Mouse (Mus musculus): Measurements from ENCODE around the gene Kptn. TPM values are rescaled to one million over a fixed set of nuclear protein-coding genes. Genes with fewer than 3 reads are reported as not detected.

Kptn gene
- polyA plus RNA-seq, 1 experiment: 56.4 TPM

DNA sequence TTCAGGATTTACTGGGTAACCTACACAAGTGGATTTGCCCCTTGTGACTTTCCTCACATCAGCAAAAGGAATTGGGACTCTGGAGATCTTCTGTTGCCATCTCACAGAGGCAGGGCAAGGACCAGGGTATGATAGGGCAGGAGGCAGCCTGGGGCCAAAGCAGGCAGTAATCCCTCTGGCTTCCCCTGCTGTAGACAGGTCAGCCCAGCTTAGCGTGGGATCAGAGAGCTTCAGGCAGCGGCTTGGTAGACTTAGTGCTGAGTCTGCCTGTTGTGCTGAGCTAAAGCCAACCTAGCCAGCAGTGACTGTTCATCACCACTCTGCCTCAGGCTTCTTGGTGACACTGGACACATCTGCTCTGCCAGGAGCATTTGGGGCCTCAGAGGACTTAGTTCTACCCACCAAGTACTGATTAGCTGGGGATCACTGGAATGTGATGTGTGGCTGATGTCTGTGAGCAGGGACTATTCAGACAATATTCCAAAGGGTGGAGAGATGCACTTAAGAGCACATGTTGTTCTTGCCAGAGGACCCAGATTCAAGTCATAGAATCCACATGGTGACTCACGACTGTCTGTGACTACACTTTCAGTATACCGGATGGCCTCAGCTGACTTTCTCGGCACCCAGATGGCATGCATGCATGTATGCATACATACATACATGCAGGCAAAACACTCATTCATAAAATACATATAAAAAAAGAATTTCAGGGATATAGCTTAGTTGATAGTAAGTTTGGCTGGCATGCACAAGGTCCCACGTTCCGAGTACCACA is 14.9 kb upstream of the Kptn start:
- H3K4me3 ChIP-seq (replicated peaks; ENCODE audit: insufficient read depth, low read depth, low read length): no peak overlapping the region
- H3K4me1 ChIP-seq (ENCODE audit: control insufficient read depth, insufficient read depth, low read length): peaks cover 84% of the 10 kb centered on the region
- WGBS: 38% methylated on average over 7 of the region's 7 CpGs
- H3K27me3 ChIP-seq (ENCODE audit: control insufficient read depth, insufficient read depth, low read length): no peaks in the 10 kb centered on the region
- TF ChIP-seq CTCF (IDR thresholded peaks at IDR 0.05; ENCODE audit: borderline replicate concordance, insufficient read depth, low read depth, low read length) (no peak), POLR2A (IDR thresholded peaks at IDR 0.05; ENCODE audit: borderline replicate concordance, insufficient read depth, low read length) (no peak)
- DNase-seq: peak in 1 of 2 experiments; percentile 46
- H3K27ac ChIP-seq (ENCODE audit: insufficient read depth, low read length): peak overlapping the region; percentile 96

DNA sequence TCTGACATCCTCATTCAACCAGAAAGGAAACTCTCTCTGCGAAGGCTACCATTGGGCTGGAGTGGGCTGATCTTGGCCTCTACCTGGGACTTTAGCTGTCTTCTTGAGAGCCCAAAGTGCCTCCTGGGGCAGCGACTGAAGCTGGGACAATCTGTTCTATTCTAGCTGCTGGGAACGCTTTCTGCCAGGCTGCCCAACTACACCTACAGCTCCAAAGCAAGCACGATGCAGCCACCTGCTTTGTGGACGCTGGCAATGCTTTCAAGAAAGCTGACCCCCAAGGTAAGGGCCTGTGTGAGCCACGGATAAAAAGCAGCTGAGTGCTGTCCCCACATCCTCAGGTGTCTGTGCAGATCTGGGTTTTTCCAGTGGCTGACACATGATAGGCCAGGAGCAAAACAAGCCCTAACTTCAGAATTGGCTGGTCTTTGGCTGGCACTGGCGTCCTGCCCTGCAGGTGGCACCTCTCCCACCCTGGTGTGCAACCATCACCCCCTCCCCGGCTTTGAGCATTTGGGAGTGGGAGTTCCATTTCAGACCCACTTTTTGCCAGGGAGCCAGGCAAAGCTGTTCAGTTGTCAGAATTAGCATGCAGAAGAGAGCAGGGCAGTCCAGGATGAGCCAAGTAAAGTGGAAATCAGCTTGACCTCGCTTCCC is 10.7 kb upstream of the Kptn start:
- 12% methylated on average over 9 of the region's 9 CpGs for WGBS
- H3K4me1 ChIP-seq (ENCODE audit: control insufficient read depth, insufficient read depth, low read length): peaks cover 77% of the 10 kb centered on the region
- no peak overlapping the region for H3K4me3 ChIP-seq (replicated peaks; ENCODE audit: insufficient read depth, low read depth, low read length)
- H3K27ac ChIP-seq (ENCODE audit: insufficient read depth, low read length): peak overlapping the region; percentile 89
- DNase-seq: peak; percentile 58 to 60
- TF ChIP-seq POLR2A (IDR thresholded peaks at IDR 0.05; ENCODE audit: borderline replicate concordance, insufficient read depth, low read length) (no peak), CTCF (IDR thresholded peaks at IDR 0.05; ENCODE audit: borderline replicate concordance, insufficient read depth, low read depth, low read length) (no peak)
- H3K27me3 ChIP-seq (ENCODE audit: control insufficient read depth, insufficient read depth, low read length): no peaks in the 10 kb centered on the region

DNA sequence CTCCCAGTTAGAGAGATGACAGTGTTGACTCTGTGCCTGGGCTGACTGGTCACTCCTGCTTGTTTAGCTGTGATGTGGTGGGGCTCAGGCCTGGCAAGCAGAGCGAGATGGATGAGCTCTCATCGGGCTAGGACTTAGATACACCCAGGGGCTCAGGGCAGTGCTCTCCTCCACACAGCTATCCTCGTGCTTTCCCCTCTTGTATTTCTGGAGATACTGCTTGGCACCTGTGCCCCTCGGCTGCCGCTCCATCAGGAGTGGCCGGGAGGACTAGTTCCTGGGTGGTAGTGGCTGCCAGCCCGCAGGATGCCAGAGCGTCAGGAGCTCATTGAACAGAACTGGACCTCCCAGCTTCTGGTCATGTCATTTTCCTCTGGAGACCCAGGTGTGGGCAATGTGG is 9.5 kb upstream of the Kptn start:
- H3K4me3 ChIP-seq (replicated peaks; ENCODE audit: insufficient read depth, low read depth, low read length): no peak overlapping the region
- peak in 1 of 2 experiments; percentile 52 for DNase-seq
- TF ChIP-seq CTCF (IDR thresholded peaks at IDR 0.05; ENCODE audit: borderline replicate concordance, insufficient read depth, low read depth, low read length) (no peak), POLR2A (IDR thresholded peaks at IDR 0.05; ENCODE audit: borderline replicate concordance, insufficient read depth, low read length) (no peak)
- peak overlapping the region; percentile 59 for H3K27ac ChIP-seq (ENCODE audit: insufficient read depth, low read length)
- H3K27me3 ChIP-seq (ENCODE audit: control insufficient read depth, insufficient read depth, low read length): no peaks in the 10 kb centered on the region
- H3K4me1 ChIP-seq (ENCODE audit: control insufficient read depth, insufficient read depth, low read length): peaks cover 66% of the 10 kb centered on the region
- WGBS: 24% methylated on average over 8 of the region's 8 CpGs

DNA sequence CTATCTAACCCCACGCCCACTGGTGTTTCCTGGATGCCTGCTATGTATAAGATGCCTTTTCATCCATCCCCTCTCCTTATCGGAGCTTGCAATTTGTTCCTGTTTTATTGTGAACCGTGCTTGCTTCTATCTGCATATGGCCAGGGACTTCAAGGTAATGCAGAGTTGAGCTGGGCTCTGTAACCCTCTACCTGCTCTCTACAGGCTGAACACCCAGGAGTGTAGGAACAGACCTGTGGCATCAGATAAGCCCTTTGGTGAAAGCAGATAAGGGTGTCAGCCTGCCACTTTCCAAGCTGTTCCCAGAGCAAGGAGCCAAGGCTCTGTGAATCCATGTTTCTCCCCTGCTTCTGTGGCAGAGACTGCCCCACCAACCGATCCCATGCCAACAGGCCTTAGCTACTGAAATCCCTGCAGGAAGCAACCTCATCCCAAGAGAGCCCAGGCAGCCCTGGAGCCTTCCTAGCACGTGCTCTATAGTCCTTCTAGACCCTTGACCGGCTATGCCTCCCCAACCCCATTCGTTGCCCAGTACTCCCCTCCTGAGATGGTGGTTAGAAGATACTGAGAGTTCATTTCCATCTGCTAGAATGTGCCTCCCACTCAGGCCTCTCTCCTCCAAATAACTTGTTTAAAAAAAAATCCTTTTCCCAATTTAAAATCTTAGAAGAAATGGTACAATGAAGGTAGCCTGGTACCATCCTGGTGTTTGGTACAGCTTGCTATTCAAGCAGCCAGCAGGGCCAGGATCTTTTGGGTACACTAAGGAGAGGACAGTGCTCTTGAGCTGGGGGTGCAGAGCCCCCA is 8.2 kb upstream of the Kptn start:
- Histone ChIP-seq H3K4me1 (ENCODE audit: control insufficient read depth, insufficient read depth, low read length) (peaks cover 57% of the 10 kb centered on the region), H3K4me3 (replicated peaks; ENCODE audit: insufficient read depth, low read depth, low read length) (no peak overlapping the region), H3K27ac (ENCODE audit: insufficient read depth, low read length) (0 out of 2 replicates have a peak overlapping the region, but pooled peaks have one; percentile 59), H3K27me3 (ENCODE audit: control insufficient read depth, insufficient read depth, low read length) (no peaks in the 10 kb centered on the region)
- no peak for DNase-seq
- 70% methylated on average over 7 of the region's 7 CpGs for WGBS
- TF ChIP-seq CTCF (IDR thresholded peaks at IDR 0.05; ENCODE audit: borderline replicate concordance, insufficient read depth, low read depth, low read length) (no peak), POLR2A (IDR thresholded peaks at IDR 0.05; ENCODE audit: borderline replicate concordance, insufficient read depth, low read length) (no peak)

DNA sequence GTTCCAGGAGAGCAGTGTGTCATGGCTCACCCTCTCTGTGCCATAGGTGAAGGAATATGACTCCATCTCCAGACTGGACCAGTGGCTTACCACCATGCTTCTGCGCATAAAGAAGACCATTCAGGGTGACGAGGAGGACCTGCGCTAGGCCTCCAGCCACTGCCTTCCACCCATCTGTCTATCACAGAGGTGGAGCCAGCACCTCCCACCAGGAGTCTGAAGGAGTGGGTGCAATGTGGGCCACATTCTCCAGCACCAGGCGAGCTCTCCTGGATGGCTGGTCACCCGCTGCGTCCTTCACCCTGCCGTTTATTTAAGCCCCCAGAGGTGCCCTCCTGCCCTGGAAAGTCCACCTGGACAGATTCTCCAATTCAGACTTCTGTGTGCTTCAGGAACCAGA is 3.3 kb upstream of the Kptn start:
- no peak overlapping the region for H3K27ac ChIP-seq (ENCODE audit: insufficient read depth, low read length)

DNA sequence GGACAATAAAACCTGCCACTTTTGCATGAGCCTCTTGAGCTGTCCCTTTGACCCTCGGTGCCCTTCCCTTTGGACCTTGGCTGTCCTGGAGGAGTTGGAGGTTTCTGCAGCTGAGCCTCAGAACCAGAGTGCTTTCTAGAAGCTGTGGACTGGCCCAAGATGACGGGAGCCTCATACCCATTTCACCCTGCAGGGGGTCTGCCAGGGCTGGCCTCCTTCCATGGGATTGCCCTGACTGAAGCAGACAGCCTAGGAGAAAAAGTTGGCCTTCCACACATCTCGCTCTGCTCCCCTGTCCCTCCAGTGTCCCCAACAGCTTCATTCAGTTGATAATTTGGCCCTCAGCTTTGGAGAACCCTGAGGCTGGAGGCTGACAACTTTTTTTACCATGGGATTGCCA is 2.6 kb upstream of the Kptn start:
- H3K4me1 ChIP-seq (ENCODE audit: control insufficient read depth, insufficient read depth, low read length): peaks cover 23% of the 10 kb centered on the region
- H3K27ac ChIP-seq (ENCODE audit: insufficient read depth, low read length): no peak overlapping the region
- TF ChIP-seq CTCF (IDR thresholded peaks at IDR 0.05; ENCODE audit: borderline replicate concordance, insufficient read depth, low read depth, low read length): no peak
- no peak for TF ChIP-seq POLR2A (IDR thresholded peaks at IDR 0.05; ENCODE audit: borderline replicate concordance, insufficient read depth, low read length)
- 45% methylated on average over 3 of the region's 3 CpGs for WGBS
- H3K4me3 ChIP-seq (replicated peaks; ENCODE audit: insufficient read depth, low read depth, low read length): no peak overlapping the region
- H3K27me3 ChIP-seq (ENCODE audit: control insufficient read depth, insufficient read depth, low read length): no peaks in the 10 kb centered on the region
- DNase-seq: peak; percentile 61 to 72

More for the DNA sequence above, 3.3 kb upstream of the Kptn start:
- TF ChIP-seq POLR2A (IDR thresholded peaks at IDR 0.05; ENCODE audit: borderline replicate concordance, insufficient read depth, low read length) (no peak), CTCF (IDR thresholded peaks at IDR 0.05; ENCODE audit: borderline replicate concordance, insufficient read depth, low read depth, low read length) (no peak)
- H3K4me1 ChIP-seq (ENCODE audit: control insufficient read depth, insufficient read depth, low read length): peaks cover 28% of the 10 kb centered on the region
- no peaks in the 10 kb centered on the region for H3K27me3 ChIP-seq (ENCODE audit: control insufficient read depth, insufficient read depth, low read length)
- 79% methylated on average over 7 of the region's 7 CpGs for WGBS
- no peak for DNase-seq
- H3K4me3 ChIP-seq (replicated peaks; ENCODE audit: insufficient read depth, low read depth, low read length): no peak overlapping the region

DNA sequence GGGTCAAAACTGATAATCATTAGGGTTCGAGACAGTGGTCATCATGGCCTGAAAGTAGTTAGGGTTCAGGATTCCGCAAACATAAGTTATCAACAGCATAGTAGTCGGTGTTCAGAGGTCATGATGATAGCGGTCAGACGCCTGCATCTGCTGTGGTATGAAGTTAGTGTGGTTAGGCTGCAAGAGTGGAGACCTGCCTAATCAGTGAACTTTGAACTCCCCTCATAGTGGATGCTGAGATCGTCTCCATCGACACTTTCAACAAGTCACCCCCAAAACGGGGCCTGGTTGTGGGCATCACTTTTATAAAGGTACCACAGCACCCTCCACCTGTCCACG is 536 bp downstream of the Kptn start:
- Histone ChIP-seq H3K4me3 (replicated peaks; ENCODE audit: insufficient read depth, low read depth, low read length) (peak overlapping the region; percentile 59), H3K27ac (ENCODE audit: insufficient read depth, low read length) (no peak overlapping the region), H3K27me3 (ENCODE audit: control insufficient read depth, insufficient read depth, low read length) (no peaks in the 10 kb centered on the region), H3K4me1 (ENCODE audit: control insufficient read depth, insufficient read depth, low read length) (peaks cover 16% of the 10 kb centered on the region)
- DNase-seq: no peak
- TF ChIP-seq POLR2A (IDR thresholded peaks at IDR 0.05; ENCODE audit: borderline replicate concordance, insufficient read depth, low read length): no peak
- TF ChIP-seq CTCF (IDR thresholded peaks at IDR 0.05; ENCODE audit: borderline replicate concordance, insufficient read depth, low read depth, low read length): no peak
- 41% methylated on average over 9 of the region's 9 CpGs for WGBS

Measured in cerebellum, adult 2 months (tissue).